Mouse (Mus musculus): Measurements from ENCODE around the gene Nacc2.
A peak's percentile ranks its signal among the peaks of the same experiment; 100 is the strongest.

DNA sequence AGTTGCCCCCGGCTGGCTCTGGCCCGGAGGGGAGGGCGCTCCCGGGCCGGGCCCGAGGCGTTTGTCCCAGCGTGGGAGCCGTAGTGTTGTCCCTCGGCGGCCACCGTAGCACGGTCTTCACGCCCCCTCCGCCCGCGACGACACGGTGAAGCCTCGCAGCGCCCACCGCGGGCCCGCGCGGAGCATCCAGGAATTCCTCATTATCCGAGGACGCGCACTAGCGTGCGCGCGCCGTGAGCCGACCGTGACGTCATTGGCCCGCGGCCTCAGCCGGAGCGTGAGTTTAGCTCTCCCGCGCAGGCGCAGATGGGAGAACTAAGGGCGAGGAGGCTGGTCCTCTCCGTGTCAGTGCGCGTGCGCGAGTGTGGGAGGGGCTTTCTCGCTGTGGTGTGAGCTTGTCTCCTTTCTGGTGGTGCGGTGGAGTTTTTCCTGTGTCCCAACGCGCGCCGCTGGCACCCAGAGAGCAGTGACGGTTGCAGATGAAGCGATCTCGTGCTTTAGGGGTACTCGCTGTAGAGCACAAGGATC lies 17.3 kb upstream of the Nacc2 start:
- TF ChIP-seq POLR2A (IDR thresholded peaks at IDR 0.05; ENCODE audit: insufficient read length, low read depth), result peak; percentile 60
- TF ChIP-seq E2F4 (IDR thresholded peaks at IDR 0.05; ENCODE audit: insufficient read depth), result peak; percentile 13
- no peak for TF ChIP-seq SRF (IDR thresholded peaks at IDR 0.05; ENCODE audit: control insufficient read depth, insufficient read length, low read depth)
- TF ChIP-seq POLR2AphosphoS2 (IDR thresholded peaks at IDR 0.05; ENCODE audit: insufficient read length, low read depth), result peak; percentile 87
